Mouse (Mus musculus) G1E (cell line): ENCODE results near the gene Gm10719.
"Not testable (repeated sequence)": the region's sequence is repeated elsewhere in the genome, so short reads cannot be mapped to it uniquely, and the experiment has no call there.

Source experiments
- CTCF ChIP-seq: IDR thresholded peaks from 2 replicates; pipeline ENCODE4 v1.5.1; 2012; ENCODE audit warnings: low read depth, low read length, inconsistent platforms, mixed read lengths
- GATA1 ChIP-seq: IDR thresholded peaks from 2 replicates; pipeline ENCODE4 v1.6.1; 2012; ENCODE audit warnings: borderline replicate concordance, low read length, inconsistent platforms, mixed read lengths

- not testable (repeated sequence) for TF ChIP-seq CTCF, GATA1
Observed at GRCm38 (mm10) chr9:3036577-3036976, 19.4 kb downstream of the Gm10719 start, which contains the start of gene Gm10715.
